Mouse (Mus musculus) olfactory bulb, adult 2 months (tissue): ENCODE measurements at regions not wholly inside any gene's neighbourhood (a gene's known extent, or its start where the extent isn't known, plus 50 kb on each side); places are given as distances from the start of the nearest gene placed in this dataset.

Experiments
- CTCF ChIP-seq: fragments of 200-500 bp; IDR thresholded peaks from 2 replicates; pipeline ENCODE4 v1.5.1; 2012; ENCODE audit warnings: low read depth, mild to moderate bottlenecking, low read length, moderate library complexity; ENCODE audit not compliant: insufficient read depth
- POLR2A ChIP-seq: fragments of 200-500 bp; IDR thresholded peaks from 2 replicates; pipeline ENCODE4 v1.6.1; 2012; ENCODE audit warnings: mild to moderate bottlenecking, low read depth, low read length, moderate library complexity; ENCODE audit not compliant: insufficient read depth

DNA sequence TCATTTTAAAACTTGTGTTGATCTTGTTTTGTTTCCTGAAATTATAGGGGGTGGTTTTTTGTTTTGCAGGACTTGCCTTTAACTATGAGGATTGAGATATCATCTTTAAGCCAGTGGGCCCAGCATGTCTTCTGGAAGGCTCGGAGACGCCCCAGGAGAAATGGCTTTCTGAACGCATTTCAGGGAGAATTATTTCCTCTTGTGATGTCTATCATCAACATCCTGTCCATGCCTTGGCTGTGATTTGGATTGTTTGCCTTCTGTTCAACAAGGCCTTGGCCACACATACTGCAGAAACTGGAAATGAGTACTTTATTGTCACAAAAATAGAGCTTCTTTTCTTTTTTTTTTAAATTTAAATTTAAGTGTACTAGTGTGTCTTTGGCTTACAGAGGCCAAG is 150.0 kb downstream of the Ktn1 start:
- TF ChIP-seq CTCF, result no peak
- TF ChIP-seq POLR2A, result no peak
